15 mouse cellular contexts compared by ENCODE assay signal in genomic region chr3:89360237-89360636, GRCm38 (mm10). TPM values are rescaled to one million over a fixed set of nuclear protein-coding genes. Genes with fewer than 3 reads are reported as not detected.
A peak's percentile ranks its signal among the peaks of the same experiment; 100 is the strongest.
DNase-seq lines count a peak whose midpoint lies in the region; ATAC-seq lines count a peak whose summit lies in the region.
"Had no signal": no experiment of that assay in that cellular context is flagged by ENCODE, and none has a peak within 500 bp of the region (broad histone marks: within the 10 kb centered on the region; RNA-seq: fewer than 3 reads in every experiment).

No protein-coding gene starts in this region.

- ATAC-seq in granulocyte monocyte progenitor cell, adult 5-6 weeks (replicated peaks; ENCODE audit: poor library complexity, severe bottlenecking): peak; percentile 76
- ATAC-seq in monocyte, adult 5-6 weeks (replicated peaks; ENCODE audit: insufficient number of reproducible peaks, low FRiP score, low TSS enrichment, poor library complexity, severe bottlenecking): 0 out of 2 replicates have a peak, but pooled peaks have one; percentile 25
- ATAC-seq: forebrain, embryonic 15.5 days had no signal

- DNase-seq in 416B (ENCODE audit: low read depth) (peak; percentile 39), A20 (ENCODE audit: low read depth, low spot score) (peak; percentile 23)
- DNase-seq in c-Kit-positive CD71-positive TER-119-positive erythroid progenitor cells, embryonic 14.5 days (ENCODE audit: low spot score): no peak
- no peak for DNase-seq in yolk sac, embryonic 10.5 days (ENCODE audit: low spot score)
- no peak for DNase-seq in cerebellum, adult 18-20 months
- no peak for DNase-seq in neural tube, embryonic 10.5 days (ENCODE audit: extremely low spot score, low spot score)
- DNase-seq: adrenal gland, adult 8-10 months; cerebellum, adult 11 months; cerebellum, adult 9-10 months; cerebellum, postnatal 36 days; gastrocnemius, postnatal 10 days; heart, postnatal 36 days had no signal

RNA-seq across cellular contexts. Expression of gene Dcst2, which starts 1.5 kb away (rescaled TPM):
- not detected in 2 replicates for total RNA-seq in granulocyte monocyte progenitor cell, adult 5-6 weeks (2014; fragmentation: Nextera tagmentation)
- total RNA-seq in granulocyte monocyte progenitor cell, adult 5-6 weeks (2017): not detected in 2 replicates
- not detected in 3 replicates for total RNA-seq in monocyte, adult 5-6 weeks (2017)
- total RNA-seq: gastrocnemius, postnatal 10 days; heart, postnatal 36 days had no signal

RNA-seq across cellular contexts. Expression of gene Dcst1, which starts 4.8 kb away (rescaled TPM):
- not detected in 2 replicates for total RNA-seq in granulocyte monocyte progenitor cell, adult 5-6 weeks (2014; fragmentation: Nextera tagmentation)
- not detected in 2 replicates for total RNA-seq in granulocyte monocyte progenitor cell, adult 5-6 weeks (2017)
- total RNA-seq in monocyte, adult 5-6 weeks (2017): not detected in 3 replicates
- total RNA-seq: heart, postnatal 36 days had no signal

RNA-seq across cellular contexts. Expression of gene Adam15, which starts 10.4 kb away (rescaled TPM):
- 42.7 and 80.7 TPM in 2 replicates for total RNA-seq in granulocyte monocyte progenitor cell, adult 5-6 weeks (2014; fragmentation: Nextera tagmentation)
- total RNA-seq in granulocyte monocyte progenitor cell, adult 5-6 weeks (2017): 34.8 and 44.8 TPM in 2 replicates
- 23.1 to 49.7 TPM (median 33.0 TPM) in 3 replicates for total RNA-seq in monocyte, adult 5-6 weeks (2017)

RNA-seq across cellular contexts. Expression of gene Efna4, which starts 22.4 kb away (rescaled TPM):
- total RNA-seq in granulocyte monocyte progenitor cell, adult 5-6 weeks (2014; fragmentation: Nextera tagmentation): 0.66 and 2.1 TPM in 2 replicates
- not detected in 2 replicates for total RNA-seq in granulocyte monocyte progenitor cell, adult 5-6 weeks (2017)
- not detected in 3 replicates for total RNA-seq in monocyte, adult 5-6 weeks (2017)

RNA-seq across cellular contexts. Expression of gene Zbtb7b, which starts 34.3 kb away (rescaled TPM):
- total RNA-seq in granulocyte monocyte progenitor cell, adult 5-6 weeks (2014; fragmentation: Nextera tagmentation): 8.5 and 18.6 TPM in 2 replicates
- 7.5 and 14.0 TPM in 2 replicates for total RNA-seq in granulocyte monocyte progenitor cell, adult 5-6 weeks (2017)
- total RNA-seq in monocyte, adult 5-6 weeks (2017): 49.4 to 76.6 TPM (median 51.2 TPM) in 3 replicates

Comparison
In these comparisons a context has a peak if more than half of its experiments do, and no peak if none do; other contexts are left out.
1. DNase-seq: peak in 416B (single experiment) and A20 (single experiment); none in c-Kit-positive CD71-positive TER-119-positive erythroid progenitor cells, embryonic 14.5 days (single experiment), yolk sac, embryonic 10.5 days (single experiment), cerebellum, adult 18-20 months (0 of 2) and neural tube, embryonic 10.5 days (single experiment).